Mouse (Mus musculus): Measurements from ENCODE around the gene Olfr768. TPM values are rescaled to one million over a fixed set of nuclear protein-coding genes. Genes with fewer than 3 reads are reported as not detected.

Olfr768 gene
- polyA plus RNA-seq (2014; fragmentation: Illumina TruSeq; extraction: RNeasy Lipid Tissue Mini Kit (QIAGEN cat#74804); ENCODE audit: low replicate concordance): not detected

DNA sequence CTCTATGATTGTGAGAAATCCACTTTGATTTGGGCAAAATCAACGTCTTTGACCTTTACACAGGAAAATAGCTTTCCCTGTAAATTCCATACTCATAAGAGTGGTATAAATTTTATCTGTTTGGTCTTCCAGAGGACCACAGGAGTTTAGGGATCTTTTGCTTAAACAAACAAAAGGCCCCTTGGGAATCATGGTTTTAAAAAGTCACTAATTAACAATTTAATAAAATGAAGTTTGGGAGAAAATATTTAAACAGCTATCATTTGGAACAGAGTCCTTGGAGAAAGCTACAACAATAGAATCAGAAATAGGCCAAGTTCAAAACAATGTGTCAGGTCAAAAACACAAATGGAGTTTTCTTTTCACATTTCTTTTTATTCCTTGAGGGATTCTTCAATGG, at the start of gene Olfr768:
TSS of gene Olfr768 (minus strand) at position 101 of the 400 bp plus-strand sequence.

DNA sequence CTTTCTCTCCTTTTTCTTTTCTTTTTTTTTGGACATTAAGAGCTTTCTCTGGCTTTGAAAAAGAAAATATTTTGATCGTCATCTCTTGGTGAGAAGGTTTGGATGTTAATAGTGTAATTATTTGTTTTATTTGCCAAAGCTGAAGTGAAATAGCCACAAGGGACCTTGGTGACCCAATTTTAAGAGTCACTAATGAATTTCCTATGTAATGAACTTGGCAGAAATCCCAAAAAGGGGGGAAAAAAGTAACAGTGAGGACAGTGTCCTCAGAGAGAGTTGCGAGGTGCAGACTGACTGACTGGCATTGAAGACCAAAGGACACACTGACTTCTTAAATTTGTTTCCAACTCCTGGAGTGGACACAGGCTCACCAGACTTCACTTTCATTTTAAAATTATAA, 39.7 kb upstream of the Olfr768 start, which contains the start of gene Olfr770:
TSS of gene Olfr770 (minus strand) at position 101 of the 400 bp plus-strand sequence.

DNA sequence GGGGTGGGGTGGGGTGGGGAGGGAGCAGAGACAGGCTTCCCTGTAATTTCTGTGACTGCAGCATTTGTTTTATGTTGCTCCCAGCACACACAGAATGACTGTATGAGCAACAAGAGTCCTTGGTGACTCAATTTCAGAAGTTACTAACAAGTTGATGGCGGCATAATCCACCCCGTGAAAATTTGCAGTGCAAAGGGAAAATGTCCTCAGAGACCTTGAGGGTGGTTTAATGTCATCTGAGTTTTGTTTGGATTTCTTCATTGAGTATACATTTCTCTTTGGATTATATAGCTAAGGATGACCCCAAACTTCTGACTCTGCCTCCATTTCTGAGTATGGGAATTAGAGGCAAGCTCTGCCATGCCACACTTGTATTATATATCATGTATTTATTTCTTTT, 18.6 kb upstream of the Olfr768 start, which contains the start of gene Olfr769:
TSS of gene Olfr769 (minus strand) at position 101 of the 400 bp plus-strand sequence.

DNA sequence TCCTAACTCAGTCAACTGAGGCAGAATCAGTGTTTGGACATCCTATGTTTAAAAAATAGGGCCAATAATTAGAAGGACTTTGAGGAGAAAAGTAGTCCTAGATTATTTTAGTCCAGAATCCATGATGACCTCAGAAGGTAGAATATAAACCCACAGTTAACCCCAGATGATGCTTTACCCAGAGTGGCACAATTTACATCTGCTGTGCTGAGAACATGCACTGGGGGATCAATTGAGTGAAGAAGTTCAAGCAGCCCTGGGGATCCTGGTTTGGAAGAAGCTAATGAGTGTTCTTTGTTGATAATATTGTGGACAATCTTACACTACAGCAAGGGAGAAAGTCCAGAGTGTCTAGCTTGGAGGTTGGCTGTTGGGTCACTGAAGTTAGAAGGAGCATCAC, 16.4 kb downstream of the Olfr768 start, which contains the start of gene Olfr767:
TSS of gene Olfr767 (minus strand) at position 101 of the 400 bp plus-strand sequence.

DNA sequence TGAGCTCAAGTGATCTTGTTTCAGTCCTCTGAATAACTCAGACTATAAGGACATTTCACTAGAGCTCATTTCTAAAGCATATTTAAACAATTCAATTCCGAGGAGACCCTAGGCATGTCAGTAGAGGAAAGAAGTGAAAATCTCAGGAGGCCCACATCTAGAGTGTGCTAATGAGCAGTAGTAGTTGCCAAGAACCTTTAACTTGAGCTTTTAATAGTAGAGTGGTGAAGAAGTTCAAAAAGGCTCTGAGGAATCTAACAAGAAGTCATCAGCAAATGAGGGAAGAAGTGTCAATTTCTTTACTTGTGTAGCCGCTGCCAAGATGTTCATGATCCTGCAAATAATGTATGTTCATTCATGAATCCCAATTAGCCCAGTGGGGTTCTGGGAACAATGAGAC, 30.3 kb downstream of the Olfr768 start, which contains the start of gene Olfr766-ps1:
TSS of gene Olfr766-ps1 (minus strand) at position 101 of the 400 bp plus-strand sequence.

DNA sequence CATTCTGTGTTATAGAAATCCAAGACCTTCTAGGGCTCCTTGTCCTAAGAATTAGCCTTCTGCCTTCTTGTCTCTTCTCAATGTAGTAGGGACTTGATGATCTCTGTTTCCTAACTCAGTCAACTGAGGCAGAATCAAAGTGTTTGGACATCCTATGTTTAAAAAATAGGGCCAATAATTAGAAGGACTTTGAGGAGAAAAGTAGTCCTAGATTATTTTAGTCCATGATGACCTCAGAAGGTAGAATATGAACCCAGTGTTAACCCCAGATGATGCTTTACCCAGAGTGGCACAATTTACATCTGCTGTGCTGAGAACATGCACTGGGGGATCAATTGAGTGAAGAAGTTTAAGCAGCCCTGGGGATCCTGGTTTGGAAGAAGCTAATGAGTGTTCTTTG, 49.3 kb downstream of the Olfr768 start, which contains the start of gene Olfr765:
TSS of gene Olfr765 (minus strand) at position 101 of the 400 bp plus-strand sequence.

Other genes with a start within 250 kb of the Olfr768 start
- 0.85 TPM for gene Gdf11, start 207.7 kb downstream of the Olfr768 start, polyA plus RNA-seq (2014; fragmentation: Illumina TruSeq; extraction: RNeasy Lipid Tissue Mini Kit (QIAGEN cat#74804); ENCODE audit: low replicate concordance)
- 401 TPM for gene Cd63, start 198.4 kb downstream of the Olfr768 start, polyA plus RNA-seq (2014; fragmentation: Illumina TruSeq; extraction: RNeasy Lipid Tissue Mini Kit (QIAGEN cat#74804); ENCODE audit: low replicate concordance)
- 1.5 TPM for gene Rdh5, start 176.5 kb downstream of the Olfr768 start, polyA plus RNA-seq (2014; fragmentation: Illumina TruSeq; extraction: RNeasy Lipid Tissue Mini Kit (QIAGEN cat#74804); ENCODE audit: low replicate concordance)
- gene Bloc1s1, start 175.3 kb downstream of the Olfr768 start, polyA plus RNA-seq (2014; fragmentation: Illumina TruSeq; extraction: RNeasy Lipid Tissue Mini Kit (QIAGEN cat#74804); ENCODE audit: low replicate concordance): 2.2 TPM
- gene Itga7, start 165.6 kb downstream of the Olfr768 start, polyA plus RNA-seq (2014; fragmentation: Illumina TruSeq; extraction: RNeasy Lipid Tissue Mini Kit (QIAGEN cat#74804); ENCODE audit: low replicate concordance): 0.45 TPM
- 4.3 TPM for gene Mettl7b, start 138.4 kb downstream of the Olfr768 start, polyA plus RNA-seq (2014; fragmentation: Illumina TruSeq; extraction: RNeasy Lipid Tissue Mini Kit (QIAGEN cat#74804); ENCODE audit: low replicate concordance)
- gene Olfr9, start 109.9 kb downstream of the Olfr768 start, polyA plus RNA-seq (2014; fragmentation: Illumina TruSeq; extraction: RNeasy Lipid Tissue Mini Kit (QIAGEN cat#74804); ENCODE audit: low replicate concordance): not detected
- not detected for gene Olfr763, start 88.6 kb downstream of the Olfr768 start, polyA plus RNA-seq (2014; fragmentation: Illumina TruSeq; extraction: RNeasy Lipid Tissue Mini Kit (QIAGEN cat#74804); ENCODE audit: low replicate concordance)
- not detected for gene Olfr764-ps1, start 59.5 kb downstream of the Olfr768 start, polyA plus RNA-seq (2014; fragmentation: Illumina TruSeq; extraction: RNeasy Lipid Tissue Mini Kit (QIAGEN cat#74804); ENCODE audit: low replicate concordance)
- gene Olfr765, start 49.4 kb downstream of the Olfr768 start, polyA plus RNA-seq (2014; fragmentation: Illumina TruSeq; extraction: RNeasy Lipid Tissue Mini Kit (QIAGEN cat#74804); ENCODE audit: low replicate concordance): not detected
- not detected for gene Olfr766-ps1, start 30.4 kb downstream of the Olfr768 start, polyA plus RNA-seq (2014; fragmentation: Illumina TruSeq; extraction: RNeasy Lipid Tissue Mini Kit (QIAGEN cat#74804); ENCODE audit: low replicate concordance)
- not detected for gene Olfr767, start 16.5 kb downstream of the Olfr768 start, polyA plus RNA-seq (2014; fragmentation: Illumina TruSeq; extraction: RNeasy Lipid Tissue Mini Kit (QIAGEN cat#74804); ENCODE audit: low replicate concordance)
- gene Olfr769, start 18.5 kb upstream of the Olfr768 start, polyA plus RNA-seq (2014; fragmentation: Illumina TruSeq; extraction: RNeasy Lipid Tissue Mini Kit (QIAGEN cat#74804); ENCODE audit: low replicate concordance): not detected
- not detected for gene Olfr770, start 39.6 kb upstream of the Olfr768 start, polyA plus RNA-seq (2014; fragmentation: Illumina TruSeq; extraction: RNeasy Lipid Tissue Mini Kit (QIAGEN cat#74804); ENCODE audit: low replicate concordance)
- gene Olfr771, start 65.4 kb upstream of the Olfr768 start, polyA plus RNA-seq (2014; fragmentation: Illumina TruSeq; extraction: RNeasy Lipid Tissue Mini Kit (QIAGEN cat#74804); ENCODE audit: low replicate concordance): not detected
- gene Olfr772, start 78.5 kb upstream of the Olfr768 start, polyA plus RNA-seq (2014; fragmentation: Illumina TruSeq; extraction: RNeasy Lipid Tissue Mini Kit (QIAGEN cat#74804); ENCODE audit: low replicate concordance): not detected
- not detected for gene Olfr773, start 88.0 kb upstream of the Olfr768 start, polyA plus RNA-seq (2014; fragmentation: Illumina TruSeq; extraction: RNeasy Lipid Tissue Mini Kit (QIAGEN cat#74804); ENCODE audit: low replicate concordance)
- gene Olfr774, start 136.8 kb upstream of the Olfr768 start, polyA plus RNA-seq (2014; fragmentation: Illumina TruSeq; extraction: RNeasy Lipid Tissue Mini Kit (QIAGEN cat#74804); ENCODE audit: low replicate concordance): not detected
- gene Olfr775, start 149.0 kb upstream of the Olfr768 start, polyA plus RNA-seq (2014; fragmentation: Illumina TruSeq; extraction: RNeasy Lipid Tissue Mini Kit (QIAGEN cat#74804); ENCODE audit: low replicate concordance): not detected
- gene Olfr776, start 159.8 kb upstream of the Olfr768 start, polyA plus RNA-seq (2014; fragmentation: Illumina TruSeq; extraction: RNeasy Lipid Tissue Mini Kit (QIAGEN cat#74804); ENCODE audit: low replicate concordance): not detected
- gene Olfr777, start 172.1 kb upstream of the Olfr768 start, polyA plus RNA-seq (2014; fragmentation: Illumina TruSeq; extraction: RNeasy Lipid Tissue Mini Kit (QIAGEN cat#74804); ENCODE audit: low replicate concordance): not detected
- not detected for gene Olfr780, start 218.7 kb upstream of the Olfr768 start, polyA plus RNA-seq (2014; fragmentation: Illumina TruSeq; extraction: RNeasy Lipid Tissue Mini Kit (QIAGEN cat#74804); ENCODE audit: low replicate concordance)
- gene Olfr781, start 229.5 kb upstream of the Olfr768 start, polyA plus RNA-seq (2014; fragmentation: Illumina TruSeq; extraction: RNeasy Lipid Tissue Mini Kit (QIAGEN cat#74804); ENCODE audit: low replicate concordance): not detected
- gene Olfr782, start 249.5 kb upstream of the Olfr768 start, polyA plus RNA-seq (2014; fragmentation: Illumina TruSeq; extraction: RNeasy Lipid Tissue Mini Kit (QIAGEN cat#74804); ENCODE audit: low replicate concordance): not detected